ENCODE assay signal across 11 mouse cellular contexts in the genomic region with DNA sequence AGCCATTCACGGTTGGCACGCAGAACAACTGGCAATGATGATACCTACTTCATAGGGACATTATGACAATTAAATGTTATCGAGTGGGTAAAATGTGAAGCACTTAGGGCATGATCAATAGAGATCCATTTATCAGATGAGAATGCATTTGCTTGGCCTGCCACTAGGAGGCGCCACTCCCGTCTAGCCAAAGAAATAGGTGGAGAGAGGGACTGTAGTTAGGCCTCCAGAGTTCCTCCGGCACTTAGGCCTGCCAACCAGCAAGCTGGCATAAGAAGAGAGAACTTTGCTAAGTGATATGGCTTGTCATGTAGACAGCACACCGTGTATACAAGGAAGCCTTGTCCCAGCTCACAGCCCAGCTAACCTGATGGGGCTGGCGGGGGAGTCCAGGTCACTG. TPM values are rescaled to one million over a fixed set of nuclear protein-coding genes. Genes with fewer than 3 reads are reported as not detected.
DNase-seq lines count a peak whose midpoint lies in the region; ATAC-seq and TF ChIP-seq lines count a peak whose summit lies in the region.
"Had no signal": no experiment of that assay in that cellular context is flagged by ENCODE, and none has a peak within 500 bp of the region (broad histone marks: within the 10 kb centered on the region; RNA-seq: fewer than 3 reads in every experiment).

No protein-coding gene starts in this region.

- DNase-seq in adrenal gland, postnatal 25 days: peak; percentile 52
- no peak for DNase-seq in adrenal gland, postnatal 4 days (ENCODE audit: low spot score in 2 of 2)
- peak; percentile 43 for DNase-seq in kidney, adult 9 months
- peak; percentile 58 for DNase-seq in ES-E14 (ENCODE audit: low read depth, low spot score)
- DNase-seq in retina, postnatal 1 day: peak; percentile 69
- no peak for DNase-seq in layer of hippocampus, adult 11-12 months (ENCODE audit: low spot score)

- in situ Hi-C loops in ES-E14 (cut with MboI; ENCODE audit: low sequenced_read_pairs in 2 of 2, unreplicated experiment in 2 of 2): loop anchor here in 1 of 2 experiments (25.0 kb wide), 1 partner anchor 575 kb away; no protein-coding TSS in a partner anchor

- no peaks in the 10 kb centered on the region for H3K9me3 ChIP-seq in kidney, embryonic 16.5 days (ENCODE audit: low read length)
- no peaks in the 10 kb centered on the region for H3K9me3 ChIP-seq in ES-E14 (ENCODE audit: control insufficient read depth, insufficient read depth, low read depth, low read length)

- no peak overlapping the region for H3K4me3 ChIP-seq in kidney, embryonic 16.5 days (ENCODE audit: low read length)
- no peak overlapping the region for H3K4me3 ChIP-seq in ES-E14 (ENCODE audit: insufficient read depth in 1 of 2, low read depth in 1 of 2, low read length in 2 of 2, poor library complexity in 1 of 2, severe bottlenecking in 1 of 2)

- H3K36me3 ChIP-seq in kidney, embryonic 16.5 days (ENCODE audit: insufficient read depth, low read length): peaks cover 36% of the 10 kb centered on the region
- peaks cover 4% of the 10 kb centered on the region; the same call in 1 of the 2 replicates for H3K36me3 ChIP-seq in ES-E14 (ENCODE audit: control insufficient read depth, insufficient read depth, low read length, poor library complexity, severe bottlenecking)

- H3K27me3 ChIP-seq in kidney, embryonic 16.5 days (ENCODE audit: insufficient read depth, low read length): no peaks in the 10 kb centered on the region
- H3K27me3 ChIP-seq: Patski had no signal

- H3K27ac ChIP-seq in kidney, embryonic 16.5 days (ENCODE audit: low read length): no peak overlapping the region
- no peak overlapping the region for H3K27ac ChIP-seq in ES-E14 (ENCODE audit: insufficient read depth, low read depth, low read length, poor library complexity, severe bottlenecking)

- WGBS in kidney, embryonic 16.5 days: 57% methylated on average over 8 of the region's 8 CpGs

- no peak for ATAC-seq in kidney, embryonic 16.5 days (ENCODE audit: low FRiP score, low TSS enrichment)
- ATAC-seq in erythroblast, adult 5-6 weeks (replicated peaks; ENCODE audit: low FRiP score, poor library complexity, severe bottlenecking): 0 out of 2 replicates have a peak, but pooled peaks have one; percentile 22
- ATAC-seq: Patski had no signal

- H3K4me2 ChIP-seq in kidney, embryonic 16.5 days (replicated peaks; ENCODE audit: low read depth, low read length): no peak overlapping the region

- no peak overlapping the region for H3K9ac ChIP-seq in kidney, embryonic 16.5 days (replicated peaks; ENCODE audit: low read length)
- peak overlapping the region; percentile 12; the same call in 1 of the 2 replicates for H3K9ac ChIP-seq in ES-E14 (ENCODE audit: insufficient read depth, low read depth, low read length, poor library complexity, severe bottlenecking)

- H3K4me1 ChIP-seq in kidney, embryonic 16.5 days (ENCODE audit: insufficient read depth, low read length): peaks cover 15% of the 10 kb centered on the region
- peaks cover 0 to 9% of the 10 kb centered on the region in 2 experiments; a peak in 1 of 4 replicates for H3K4me1 ChIP-seq in ES-E14 (ENCODE audit: control insufficient read depth in 2 of 2, insufficient read depth in 2 of 2, low read length in 2 of 2, poor library complexity in 1 of 2)

TF ChIP-seq in ES-E14, 5 proteins besides CTCF, POLR2A, EP300 and RAD21:
- TF ChIP-seq MAFK (IDR thresholded peaks at IDR 0.05; ENCODE audit: insufficient read depth, low read depth, low read length) (no peak), CHD2 (IDR thresholded peaks at IDR 0.05; ENCODE audit: low read depth, low read length) (no peak), ZC3H11A (IDR thresholded peaks at IDR 0.05; ENCODE audit: borderline replicate concordance, low read depth, low read length) (no peak), HCFC1 (IDR thresholded peaks at IDR 0.05; ENCODE audit: borderline replicate concordance, insufficient read depth, low read length) (no peak), ZNF384 (IDR thresholded peaks at IDR 0.05; ENCODE audit: low read depth, low read length) (no peak)

RNA-seq across cellular contexts. Expression of a gene that starts 3.8 kb away (rescaled TPM):
- not detected in 2 replicates for total RNA-seq in adrenal gland, postnatal 25 days (2021)
- not detected for total RNA-seq in adrenal gland, postnatal 4 days (2021)
- polyA plus RNA-seq in kidney, embryonic 16.5 days (2015; fragmentation: Nextera tagmentation; extraction: Ambion mirVana): not detected in 2 replicates
- total RNA-seq in ES-E14 (2012; rRNA removed): not detected in 2 replicates
- total RNA-seq in erythroblast, adult 5-6 weeks (2015; ENCODE audit: low replicate concordance): not detected in 2 replicates
- total RNA-seq in erythroblast, adult 5-6 weeks (2017; ENCODE audit: low replicate concordance): not detected in 2 replicates
- total RNA-seq: heart, adult 18-20 months had no signal
- polyA plus RNA-seq: lung, embryonic 16.5 days; Patski had no signal

RNA-seq across cellular contexts. Expression of a gene that starts 4.2 kb away (rescaled TPM):
- total RNA-seq in adrenal gland, postnatal 25 days (2021): 1.4 and 1.6 TPM in 2 replicates
- total RNA-seq in adrenal gland, postnatal 4 days (2021): 1 to 10 TPM; 4.0 to 5.2 TPM
- 3.4 TPM in 2 replicates for polyA plus RNA-seq in kidney, embryonic 16.5 days (2015; fragmentation: Nextera tagmentation; extraction: Ambion mirVana)
- total RNA-seq in ES-E14 (2012; rRNA removed): 3.2 and 6.3 TPM in 2 replicates
- total RNA-seq in erythroblast, adult 5-6 weeks (2015; ENCODE audit: low replicate concordance): 1.3 and 1.5 TPM in 2 replicates
- 2.4 and 5.0 TPM in 2 replicates for total RNA-seq in erythroblast, adult 5-6 weeks (2017; ENCODE audit: low replicate concordance)

RNA-seq across cellular contexts. Expression of a gene that starts 15.7 kb away (rescaled TPM):
- not detected in 2 replicates for total RNA-seq in adrenal gland, postnatal 25 days (2021)
- total RNA-seq in adrenal gland, postnatal 4 days (2021): not detected
- 0.07 TPM in 1 of 2 replicates, not detected in the other for polyA plus RNA-seq in kidney, embryonic 16.5 days (2015; fragmentation: Nextera tagmentation; extraction: Ambion mirVana)
- 0.11 TPM in 1 of 2 replicates, not detected in the other for total RNA-seq in ES-E14 (2012; rRNA removed)
- total RNA-seq in erythroblast, adult 5-6 weeks (2015; ENCODE audit: low replicate concordance): not detected in 2 replicates
- total RNA-seq in erythroblast, adult 5-6 weeks (2017; ENCODE audit: low replicate concordance): 0.26 TPM in 1 of 2 replicates, not detected in the other
- total RNA-seq: heart, adult 18-20 months had no signal

RNA-seq across cellular contexts. Expression of a gene that starts 19.1 kb away (rescaled TPM):
- 360 and 367 TPM in 2 replicates for total RNA-seq in adrenal gland, postnatal 25 days (2021)
- 100 to 1,000 TPM; 219 to 220 TPM for total RNA-seq in adrenal gland, postnatal 4 days (2021)
- 453 and 471 TPM in 2 replicates for polyA plus RNA-seq in kidney, embryonic 16.5 days (2015; fragmentation: Nextera tagmentation; extraction: Ambion mirVana)
- 202 and 317 TPM in 2 replicates for total RNA-seq in ES-E14 (2012; rRNA removed)
- total RNA-seq in erythroblast, adult 5-6 weeks (2015; ENCODE audit: low replicate concordance): 47.7 and 51.0 TPM in 2 replicates
- total RNA-seq in erythroblast, adult 5-6 weeks (2017; ENCODE audit: low replicate concordance): 12.9 and 18.1 TPM in 2 replicates

RNA-seq across cellular contexts. Expression of a gene that starts 31.2 kb away (rescaled TPM):
- total RNA-seq in adrenal gland, postnatal 25 days (2021): 7.9 and 12.2 TPM in 2 replicates
- total RNA-seq in adrenal gland, postnatal 4 days (2021): 1 to 10 TPM; 6.4 to 7.8 TPM
- 11.2 and 14.2 TPM in 2 replicates for polyA plus RNA-seq in kidney, embryonic 16.5 days (2015; fragmentation: Nextera tagmentation; extraction: Ambion mirVana)
- total RNA-seq in ES-E14 (2012; rRNA removed): 4.8 and 6.4 TPM in 2 replicates
- 1.3 and 4.4 TPM in 2 replicates for total RNA-seq in erythroblast, adult 5-6 weeks (2015; ENCODE audit: low replicate concordance)
- 1.0 and 1.4 TPM in 2 replicates for total RNA-seq in erythroblast, adult 5-6 weeks (2017; ENCODE audit: low replicate concordance)

Comparison
In these comparisons a context has a peak if more than half of its experiments do, and no peak if none do; other contexts are left out.
1. DNase-seq: peak in adrenal gland, postnatal 25 days (single experiment), kidney, adult 9 months (single experiment), ES-E14 (single experiment) and retina, postnatal 1 day (single experiment); none in adrenal gland, postnatal 4 days (0 of 2) and layer of hippocampus, adult 11-12 months (single experiment).